Mouse (Mus musculus): ENCODE results near the gene Tpp1. TPM values are rescaled to one million over a fixed set of nuclear protein-coding genes. Genes with fewer than 3 reads are reported as not detected.
A peak's percentile ranks its signal among the peaks of the same experiment; 100 is the strongest.

Tpp1 gene
- polyA plus RNA-seq, 2 experiments = 34.1 to 55.2 TPM

- peaks cover 4% of the 10 kb centered on the region for H3K36me3 ChIP-seq (replicated peaks; ENCODE audit: control insufficient read depth, insufficient read depth, low read depth)
These were observed 25.1 kb downstream of the Tpp1 start for GRCm38 (mm10) chr7:105726980-105727325.

GRCm38 (mm10) chr7:105726144-105726979 lies 25.7 kb downstream of the Tpp1 start:
- ATAC-seq (ENCODE audit: insufficient read depth) = peak; percentile 64
- no peak overlapping the region for H3K27ac ChIP-seq
- WGBS (ENCODE audit: insufficient replicate concordance) = 72% methylated on average over 4 of the region's 4 CpGs
- H3K27me3 ChIP-seq (ENCODE audit: control insufficient read depth, insufficient read depth, low read length) = no peaks in the 10 kb centered on the region
- H3K4me3 ChIP-seq (ENCODE audit: insufficient read depth in 1 of 2, low read depth in 2 of 2, low read length in 2 of 2) = no peak overlapping the region
- peaks cover under 1% of the 10 kb centered on the region for H3K36me3 ChIP-seq (replicated peaks; ENCODE audit: control insufficient read depth, insufficient read depth, low read depth)
- DNase-seq (ENCODE audit: low read depth in 3 of 3, low spot score in 3 of 3) = peak in 1 of 3 experiments; percentile 41
- H3K9ac ChIP-seq (replicated peaks) = no peak overlapping the region
- no peaks in the 10 kb centered on the region for H3K4me1 ChIP-seq (replicated peaks; ENCODE audit: control insufficient read depth in 2 of 2, insufficient read depth in 2 of 2, low read length in 1 of 2)
- H3K9me3 ChIP-seq (ENCODE audit: control insufficient read depth, low read length) = no peaks in the 10 kb centered on the region
- TF ChIP-seq CTCF (IDR thresholded peaks at IDR 0.05; ENCODE audit: low read depth) (peak; percentile 83), EP300 (IDR thresholded peaks at IDR 0.05; ENCODE audit: low read depth) (no peak)
- no peak overlapping the region for H3K4me2 ChIP-seq (ENCODE audit: low read depth)

More at GRCm38 (mm10) chr7:105726980-105727325, 25.1 kb downstream of the Tpp1 start:
- ATAC-seq (ENCODE audit: insufficient read depth) = no peak
- H3K4me1 ChIP-seq (replicated peaks; ENCODE audit: control insufficient read depth in 2 of 2, insufficient read depth in 2 of 2, low read length in 1 of 2) = no peaks in the 10 kb centered on the region
- H3K9me3 ChIP-seq (ENCODE audit: control insufficient read depth, low read length) = no peaks in the 10 kb centered on the region
- no peak for TF ChIP-seq CTCF (IDR thresholded peaks at IDR 0.05; ENCODE audit: low read depth)
- no peak for TF ChIP-seq EP300 (IDR thresholded peaks at IDR 0.05; ENCODE audit: low read depth)
- no peak overlapping the region for H3K4me2 ChIP-seq (ENCODE audit: low read depth)
- H3K4me3 ChIP-seq (ENCODE audit: insufficient read depth in 1 of 2, low read depth in 2 of 2, low read length in 2 of 2) = no peak overlapping the region
- whole genome bisulfite sequencing (ENCODE audit: insufficient replicate concordance) = 53% methylated on average over 4 of the region's 4 CpGs
- no peaks in the 10 kb centered on the region for H3K27me3 ChIP-seq (ENCODE audit: control insufficient read depth, insufficient read depth, low read length)
- no peak for DNase-seq (ENCODE audit: low read depth in 3 of 3, low spot score in 3 of 3)
- H3K9ac ChIP-seq (replicated peaks) = no peak overlapping the region
- H3K27ac ChIP-seq = no peak overlapping the region

- Histone ChIP-seq H3K9me3 (ENCODE audit: control insufficient read depth, low read length) (no peaks in the 10 kb centered on the region), H3K36me3 (replicated peaks; ENCODE audit: control insufficient read depth, insufficient read depth, low read depth) (no peaks in the 10 kb centered on the region), H3K27ac (no peak overlapping the region), H3K4me1 (replicated peaks; ENCODE audit: control insufficient read depth in 2 of 2, insufficient read depth in 2 of 2, low read length in 1 of 2) (no peaks in the 10 kb centered on the region), H3K9ac (replicated peaks) (no peak overlapping the region), H3K4me2 (ENCODE audit: low read depth) (no peak overlapping the region), H3K27me3 (ENCODE audit: control insufficient read depth, insufficient read depth, low read length) (no peaks in the 10 kb centered on the region), H3K4me3 (ENCODE audit: insufficient read depth in 1 of 2, low read depth in 2 of 2, low read length in 2 of 2) (no peak overlapping the region)
- no peak for ATAC-seq (ENCODE audit: insufficient read depth)
- DNase-seq (ENCODE audit: low read depth in 3 of 3, low spot score in 3 of 3) = no peak
- TF ChIP-seq EP300 (IDR thresholded peaks at IDR 0.05; ENCODE audit: low read depth) = no peak
- TF ChIP-seq CTCF (IDR thresholded peaks at IDR 0.05; ENCODE audit: low read depth) = no peak
- WGBS (ENCODE audit: insufficient replicate concordance) = 45% methylated on average over 2 of the region's 2 CpGs
These were observed 30.1 kb downstream of the Tpp1 start for GRCm38 (mm10) chr7:105721916-105722315.

- ATAC-seq (ENCODE audit: insufficient read depth) = no peak
- no peak overlapping the region for H3K4me2 ChIP-seq (ENCODE audit: low read depth)
- H3K27me3 ChIP-seq (ENCODE audit: control insufficient read depth, insufficient read depth, low read length) = no peaks in the 10 kb centered on the region
- no peaks in the 10 kb centered on the region for H3K9me3 ChIP-seq (ENCODE audit: control insufficient read depth, low read length)
- no peak for DNase-seq (ENCODE audit: low read depth in 3 of 3, low spot score in 3 of 3)
- 52% methylated on average over 3 of the region's 3 CpGs for WGBS (ENCODE audit: insufficient replicate concordance)
- H3K27ac ChIP-seq = no peak overlapping the region
- TF ChIP-seq EP300 (IDR thresholded peaks at IDR 0.05; ENCODE audit: low read depth) (no peak), CTCF (IDR thresholded peaks at IDR 0.05; ENCODE audit: low read depth) (peak; percentile 47)
- H3K9ac ChIP-seq (replicated peaks) = no peak overlapping the region
- no peak overlapping the region for H3K4me3 ChIP-seq (ENCODE audit: insufficient read depth in 1 of 2, low read depth in 2 of 2, low read length in 2 of 2)
- no peaks in the 10 kb centered on the region for H3K4me1 ChIP-seq (replicated peaks; ENCODE audit: control insufficient read depth in 2 of 2, insufficient read depth in 2 of 2, low read length in 1 of 2)
- no peaks in the 10 kb centered on the region for H3K36me3 ChIP-seq (replicated peaks; ENCODE audit: control insufficient read depth, insufficient read depth, low read depth)
These were observed 36.7 kb downstream of the Tpp1 start for GRCm38 (mm10) chr7:105715366-105715765.

- TF ChIP-seq EP300 (IDR thresholded peaks at IDR 0.05; ENCODE audit: low read depth) (peak; percentile 32; the same call in 1 of the 2 replicates), CTCF (IDR thresholded peaks at IDR 0.05; ENCODE audit: low read depth) (no peak)
- H3K4me3 ChIP-seq (ENCODE audit: insufficient read depth in 1 of 2, low read depth in 2 of 2, low read length in 2 of 2) = no peak overlapping the region
- DNase-seq (ENCODE audit: low read depth in 3 of 3, low spot score in 3 of 3) = no peak
These were observed 43.3 kb downstream of the Tpp1 start for GRCm38 (mm10) chr7:105708733-105709132.

More at GRCm38 (mm10) chr7:105708733-105709132, 43.3 kb downstream of the Tpp1 start:
- peak; percentile 78 for ATAC-seq (ENCODE audit: insufficient read depth)
- 55% methylated on average over 5 of the region's 5 CpGs for WGBS (ENCODE audit: insufficient replicate concordance)
- H3K4me1 ChIP-seq (replicated peaks; ENCODE audit: control insufficient read depth in 2 of 2, insufficient read depth in 2 of 2, low read length in 1 of 2) = no peaks in the 10 kb centered on the region
- H3K9me3 ChIP-seq (ENCODE audit: control insufficient read depth, low read length) = no peaks in the 10 kb centered on the region
- H3K9ac ChIP-seq (replicated peaks) = no peak overlapping the region
- no peaks in the 10 kb centered on the region for H3K27me3 ChIP-seq (ENCODE audit: control insufficient read depth, insufficient read depth, low read length)
- H3K27ac ChIP-seq = no peak overlapping the region
- no peaks in the 10 kb centered on the region for H3K36me3 ChIP-seq (replicated peaks; ENCODE audit: control insufficient read depth, insufficient read depth, low read depth)
- no peak overlapping the region for H3K4me2 ChIP-seq (ENCODE audit: low read depth)
